Mouse (Mus musculus) Muller cell, postnatal 12 days (primary cell): ENCODE data around the gene Map7d1.

Experiments used
- DNase-seq: peaks from one replicate; pipeline ENCODE4 v3.0.0-alpha.2; 2015; ENCODE audit errors: inconsistent ontology term

The Map7d1 gene

GRCm38 (mm10) chr4:126269292-126269691 lies 13.1 kb upstream of the Map7d1 start:
- DNase-seq, result no peak

GRCm38 (mm10) chr4:126262119-126262807 lies 6.1 kb upstream of the Map7d1 start, which contains the start of gene Trappc3:
Trappc3 (plus strand) TSS chr4:126262325.
- peak; percentile 99 for DNase-seq

DNA sequence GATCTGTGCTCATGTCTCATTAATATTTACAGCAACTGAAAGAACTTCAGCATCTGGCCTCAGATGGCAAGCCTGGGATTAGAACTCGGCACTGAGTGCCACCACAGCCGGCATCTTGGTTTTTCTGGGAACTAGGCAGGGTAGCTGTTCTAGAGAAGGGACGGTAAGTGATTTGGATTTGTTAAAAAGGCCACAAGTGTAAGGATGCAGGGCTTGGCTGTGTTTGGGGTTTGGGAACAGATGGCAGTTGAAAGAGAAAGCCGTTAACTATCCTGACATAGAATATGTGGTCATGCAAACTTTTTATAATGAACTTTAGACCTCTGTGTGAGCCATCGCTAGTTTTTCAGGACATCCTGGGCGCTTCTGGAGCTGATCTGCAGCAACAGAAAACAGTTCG lies 5.5 kb upstream of the Map7d1 start:
- DNase-seq, result no peak

GRCm38 (mm10) chr4:126261266-126261665 lies 5.1 kb upstream of the Map7d1 start:
- peak; percentile 90 for DNase-seq

DNA sequence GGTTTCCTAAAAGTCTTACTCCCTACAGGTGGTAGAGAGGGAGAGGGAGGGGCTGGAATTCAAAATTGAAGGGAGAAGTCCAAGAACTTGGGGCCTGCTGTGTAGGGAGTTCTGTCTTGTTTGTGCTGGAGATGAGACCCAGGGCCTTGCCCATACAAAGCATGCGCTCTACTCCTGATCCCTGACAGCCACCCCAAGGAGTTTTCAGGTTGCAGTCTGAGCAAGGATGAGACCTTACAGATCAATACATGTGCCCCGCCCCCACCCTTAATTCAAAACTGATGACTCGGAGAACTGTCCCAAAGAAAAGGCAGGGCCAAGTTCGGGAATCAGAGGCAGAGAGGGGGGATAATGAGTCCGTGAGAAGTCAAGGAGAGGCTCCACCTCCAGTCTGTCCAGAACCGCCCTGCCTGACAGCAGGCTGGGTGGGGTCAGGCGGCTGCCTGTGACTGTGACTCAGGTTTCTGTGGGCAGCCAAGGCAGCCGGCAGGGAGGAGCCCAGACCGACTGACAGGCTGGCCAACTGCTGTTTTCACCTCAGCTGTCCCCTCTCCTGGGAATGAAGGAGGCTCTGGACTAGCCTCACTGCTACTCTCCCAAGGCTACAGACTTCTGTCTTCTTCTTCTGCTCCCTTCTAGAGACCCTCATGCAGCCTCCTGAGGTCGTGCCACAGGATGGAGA lies 4.5 kb upstream of the Map7d1 start:
- peak; percentile 95 for DNase-seq

DNA sequence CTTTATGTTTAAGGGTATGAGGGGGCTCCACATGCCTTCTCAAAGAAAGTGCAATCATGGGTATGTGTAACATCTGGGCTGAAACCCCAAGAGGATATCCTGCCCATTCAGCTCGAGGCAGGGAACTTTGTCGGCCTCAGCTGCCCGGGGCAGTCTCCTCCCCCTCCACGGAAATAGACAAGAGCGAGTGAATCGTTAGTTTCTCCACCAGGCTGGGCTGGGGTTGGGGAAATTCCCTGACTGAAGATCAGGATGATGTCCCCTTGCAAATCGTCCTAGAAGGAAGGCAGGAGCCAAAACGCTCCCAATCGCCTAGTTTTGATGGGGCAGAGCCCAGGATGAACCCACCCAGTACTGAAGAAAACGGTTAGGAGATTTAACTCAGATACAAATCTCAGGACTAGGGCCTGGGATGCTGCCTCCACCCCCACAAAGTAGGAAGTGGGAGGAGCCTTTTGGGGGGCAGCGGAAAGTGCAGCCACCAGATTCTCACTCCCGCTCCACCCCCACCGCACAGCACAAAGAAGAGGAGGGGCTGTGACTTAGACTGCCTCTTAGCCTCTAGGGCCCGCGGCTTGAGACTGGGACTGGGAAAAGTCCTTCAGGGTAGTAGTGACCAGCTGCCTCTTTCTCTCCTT lies 3.5 kb upstream of the Map7d1 start:
- DNase-seq, result peak; percentile 94

GRCm38 (mm10) chr4:126259063-126259462 lies 2.9 kb upstream of the Map7d1 start:
- peak; percentile 31 for DNase-seq

- DNase-seq, result peak; percentile 43
These were observed 1.1 kb upstream of the Map7d1 start for GRCm38 (mm10) chr4:126256967-126257881.

- peak; percentile 66 for DNase-seq
These were observed 786 bp downstream of the Map7d1 start for GRCm38 (mm10) chr4:126255113-126256001.

DNA sequence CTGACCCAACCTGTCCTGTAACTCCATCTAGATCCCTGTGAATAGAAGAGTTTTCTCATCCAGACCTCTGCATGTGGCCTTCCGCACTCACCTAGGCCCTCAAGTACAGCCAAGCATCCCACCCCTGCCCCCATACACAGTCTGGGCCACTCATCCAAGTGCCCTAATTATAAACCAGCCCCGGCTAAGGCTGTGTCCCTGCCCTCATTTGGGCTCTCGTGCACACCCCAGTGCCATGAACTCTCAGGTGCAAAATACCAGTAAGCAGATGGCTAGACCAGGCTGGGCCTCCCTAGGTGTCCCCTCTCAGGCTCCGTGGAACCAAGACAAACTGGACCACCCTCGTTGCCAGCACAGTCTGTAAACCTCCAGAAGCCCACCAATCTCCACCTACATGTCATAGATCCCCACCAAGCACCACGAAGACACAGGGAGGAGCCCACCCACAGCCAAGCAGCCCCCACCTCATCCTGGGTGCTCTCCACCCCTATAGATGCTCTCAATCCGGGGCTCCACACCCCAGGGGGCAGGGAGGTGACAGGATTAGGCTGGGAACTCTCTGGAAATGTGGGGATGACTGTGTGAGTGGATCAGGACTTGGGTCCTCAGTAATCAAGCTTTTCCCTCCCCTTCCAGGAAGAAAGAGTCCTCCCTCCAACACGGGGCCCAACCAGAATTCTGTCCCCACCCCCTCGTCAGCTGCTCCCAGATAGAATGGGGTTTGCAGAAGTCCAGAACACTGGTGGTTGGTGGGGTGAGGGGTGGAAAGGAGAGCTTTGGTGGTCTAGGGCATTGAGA lies 1.6 kb downstream of the Map7d1 start:
- peak; percentile 88 for DNase-seq

DNA sequence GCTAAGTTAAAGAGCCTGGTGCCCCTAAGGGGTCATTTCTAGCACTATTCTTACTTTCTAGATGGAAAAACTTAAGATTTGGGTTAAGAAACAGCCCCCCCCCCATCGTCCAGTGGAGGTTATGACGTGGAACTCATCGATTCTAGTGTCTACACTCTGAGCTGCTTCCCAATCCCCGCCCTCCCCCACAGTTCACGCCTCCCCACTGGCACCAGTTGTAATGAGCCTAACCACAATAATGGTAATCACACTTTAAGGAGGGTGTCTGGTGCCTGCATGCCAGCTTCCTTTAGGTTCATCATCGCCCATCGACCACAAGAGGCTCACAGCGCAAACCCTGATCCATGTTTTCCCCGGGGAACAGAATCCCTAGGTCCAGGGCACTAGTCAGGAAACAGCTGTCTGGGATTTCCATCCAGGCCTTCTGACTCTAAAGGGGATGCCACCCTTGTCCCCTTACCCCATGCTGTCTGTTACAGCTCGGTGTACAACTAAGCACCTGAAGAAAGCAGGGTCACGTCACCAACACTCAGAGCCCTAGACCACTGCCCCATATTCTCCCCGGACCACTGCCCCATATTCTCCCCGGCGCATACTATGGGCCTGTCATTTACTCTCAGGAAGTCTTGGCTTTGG lies 2.4 kb downstream of the Map7d1 start:
- DNase-seq, result no peak

GRCm38 (mm10) chr4:126252411-126253237 lies 3.5 kb downstream of the Map7d1 start:
- DNase-seq, result no peak

- no peak for DNase-seq
These were observed 4.4 kb downstream of the Map7d1 start for GRCm38 (mm10) chr4:126251655-126252254.

- DNase-seq, result peak; percentile 43
These were observed 5.5 kb downstream of the Map7d1 start for GRCm38 (mm10) chr4:126250659-126251058.

DNA sequence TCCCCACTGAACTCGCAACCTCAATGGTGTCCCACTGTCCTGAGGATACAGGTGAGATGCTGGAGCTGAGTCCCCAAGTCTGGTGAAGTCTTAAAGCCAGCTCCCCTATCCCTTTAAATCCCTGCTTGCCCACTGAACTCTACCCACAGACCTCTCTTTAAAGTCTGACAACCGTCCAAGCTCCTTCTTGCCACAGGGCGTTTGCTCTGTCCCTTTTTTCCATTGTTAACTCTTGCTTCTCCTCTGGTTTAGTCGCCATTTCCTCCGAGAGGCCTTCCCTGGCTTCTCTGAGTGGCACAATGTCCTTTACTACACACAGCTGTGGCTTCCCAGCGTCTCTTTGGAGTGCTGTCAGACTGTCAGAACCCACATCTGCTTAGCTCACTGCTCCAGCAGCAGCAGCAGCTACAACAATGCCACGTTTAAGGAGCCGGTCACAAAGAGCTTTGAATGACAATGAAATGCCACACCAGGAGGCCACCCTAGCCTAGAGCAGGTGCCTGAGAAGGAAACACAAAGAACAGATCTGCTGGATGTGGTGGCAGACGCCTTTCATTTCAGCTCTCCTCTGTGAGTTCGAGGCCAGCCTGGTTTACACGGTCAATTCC lies 7.8 kb downstream of the Map7d1 start:
- no peak for DNase-seq

DNA sequence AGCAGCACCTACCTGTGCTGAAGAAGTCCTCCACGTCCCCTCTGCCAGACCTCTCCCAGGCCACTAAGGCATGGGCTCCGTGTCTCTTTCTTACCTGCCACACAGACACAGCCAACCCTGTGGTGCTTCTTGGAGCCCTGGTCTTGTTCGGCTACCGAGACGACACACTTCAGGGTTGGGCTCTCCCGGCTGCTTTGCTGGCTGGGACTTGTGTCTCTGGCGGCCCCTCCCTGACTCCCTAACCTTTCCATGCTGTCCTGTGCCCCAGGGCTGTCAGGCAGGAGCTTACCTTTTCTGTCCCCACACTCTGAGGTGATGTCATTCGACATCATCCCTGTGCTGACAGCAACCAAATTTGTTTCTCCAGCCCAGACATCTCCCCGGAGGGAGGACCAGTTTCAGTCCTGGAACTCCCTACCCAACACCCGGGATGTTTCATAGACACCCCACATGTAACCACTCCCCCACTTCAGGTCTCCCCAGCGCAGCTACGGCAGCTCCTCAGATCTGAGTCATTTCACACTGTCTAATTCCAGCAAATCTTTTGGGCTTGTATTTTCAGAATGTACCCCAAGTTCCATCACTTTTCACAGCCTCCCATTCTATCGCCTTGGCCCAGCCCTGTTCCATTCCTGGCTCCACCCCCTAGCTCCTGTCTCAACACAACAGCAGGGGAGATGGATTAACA lies 9.8 kb downstream of the Map7d1 start:
- DNase-seq, result no peak

DNA sequence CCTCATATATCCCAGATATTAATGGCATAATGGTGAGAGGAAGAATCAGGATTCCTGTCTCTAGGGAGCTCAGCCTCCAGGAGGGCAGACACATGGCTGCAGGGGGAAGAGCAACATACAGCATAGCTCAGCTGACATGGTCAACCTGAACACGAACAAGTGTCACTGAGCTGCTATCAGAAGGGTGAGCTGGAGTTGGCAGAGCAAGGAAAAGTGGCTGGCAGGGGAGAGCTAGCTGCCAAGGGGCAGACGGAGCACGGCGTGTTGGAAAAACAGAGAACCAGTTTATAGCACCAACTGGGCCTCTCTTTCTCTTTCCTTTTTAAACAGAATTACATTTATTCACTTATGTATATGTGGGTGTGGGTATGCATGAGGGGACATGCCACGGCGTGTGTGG lies 13.6 kb downstream of the Map7d1 start:
- no peak for DNase-seq
